Mouse (Mus musculus) neural tube, embryonic 15.5 days (tissue): ENCODE measurements around the gene Cdkal1. TPM values are rescaled to one million over a fixed set of nuclear protein-coding genes. Genes with fewer than 3 reads are reported as not detected.

Experiments used
- ATAC-seq: fragments of 200-750 bp; cut with Nextera tagmentation; 2 replicates; pipeline ENCODE4 v1.8.0; 2017; ENCODE audit warnings: mild to moderate bottlenecking, moderate TSS enrichment, moderate library complexity; ENCODE audit not compliant: low FRiP score
- H3K27ac ChIP-seq: fragments of 300-500 bp; sonication (generic); replicated peaks from 2 replicates; pipeline ENCODE4 v1.5.1; 2015; ENCODE audit warnings: mild to moderate bottlenecking, inconsistent platforms
- H3K27me3 ChIP-seq: fragments of 300-500 bp; sonication (generic); replicated peaks from 2 replicates; pipeline ENCODE4 v1.6.1; 2015; ENCODE audit warnings: inconsistent platforms
- H3K36me3 ChIP-seq: fragments of 300-500 bp; sonication (generic); 2 replicates; pipeline ENCODE4 v1.6.1; 2015; ENCODE audit warnings: inconsistent platforms
- H3K4me1 ChIP-seq: fragments of 300-500 bp; sonication (generic); 2 replicates; pipeline ENCODE4 v1.6.1; 2015; ENCODE audit warnings: inconsistent platforms
- H3K4me2 ChIP-seq: fragments of 300-500 bp; sonication (generic); 2 replicates; pipeline ENCODE4 v1.6.1; 2015; ENCODE audit warnings: inconsistent platforms, mild to moderate bottlenecking, moderate library complexity
- H3K4me3 ChIP-seq: fragments of 300-500 bp; sonication (generic); replicated peaks from 2 replicates; pipeline ENCODE4 v1.5.1; 2015; ENCODE audit warnings: mild to moderate bottlenecking, inconsistent platforms
- H3K9ac ChIP-seq: fragments of 300-500 bp; sonication (generic); replicated peaks from 2 replicates; pipeline ENCODE4 v1.6.1; 2015; ENCODE audit warnings: mild to moderate bottlenecking, inconsistent platforms
- H3K9me3 ChIP-seq: fragments of 300-500 bp; sonication (generic); replicated peaks from 2 replicates; pipeline ENCODE4 v1.6.1; 2016; ENCODE audit warnings: inconsistent platforms
- WGBS: fragments of 180-500 bp; shearing (Covaris S2); methylation state at CpG from one replicate; pipeline ENCODE4 v1.1.7; 2015; ENCODE audit warnings: mixed read lengths; 5-methylcytosine and 5-hydroxymethylcytosine counted together
- polyA plus RNA-seq: library from polyadenylated mRNA; unstranded; fragments of >200 nt; fragmentation: Nextera tagmentation; extraction: Ambion mirVana; gene quantifications from 2 replicates; pipeline ENCODE4 v1.2.1, GENCODE M21; 2015

Gene Cdkal1
- polyA plus RNA-seq, 1 experiment from 2014 or later, result 20.4 TPM

DNA sequence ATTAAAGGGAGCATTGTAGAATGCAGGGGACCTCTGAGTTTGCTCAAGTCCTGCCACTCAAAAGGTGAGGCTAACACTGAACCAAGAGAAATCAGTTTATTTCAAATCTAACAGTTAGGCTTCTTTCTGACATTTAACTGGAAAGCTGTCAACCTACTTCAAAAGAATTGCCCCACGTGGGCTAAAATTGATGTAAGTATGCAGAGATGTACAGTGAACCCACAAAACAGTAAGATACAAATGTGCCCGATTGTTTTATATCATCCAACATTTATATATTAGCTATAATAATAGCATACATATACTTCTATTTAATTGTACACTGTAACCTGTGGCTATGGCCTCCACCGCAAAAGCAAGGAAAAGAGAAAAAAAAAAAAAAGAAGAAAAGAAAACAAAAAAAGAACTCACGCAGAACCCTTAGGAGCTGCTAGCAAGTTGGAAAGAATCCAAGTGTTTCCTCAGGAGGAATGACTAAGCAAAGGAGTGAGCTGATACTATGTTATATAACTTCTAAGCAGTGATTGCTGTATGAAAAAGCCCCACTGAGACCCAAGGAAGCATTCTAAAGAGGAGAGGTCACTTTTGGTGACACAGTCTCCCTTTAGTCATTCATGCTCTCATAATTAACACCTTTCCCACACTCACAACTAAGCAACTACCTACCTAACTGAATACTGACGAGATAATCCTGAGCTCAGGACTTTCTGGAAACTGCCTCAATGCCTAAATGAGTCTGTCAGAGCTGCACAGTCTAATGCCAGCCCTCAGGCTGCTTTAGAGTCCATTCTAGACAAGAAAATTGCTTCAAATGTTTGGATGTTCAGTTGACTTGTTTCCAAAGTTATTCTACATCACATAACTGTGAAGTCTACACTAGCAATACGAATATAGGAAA, 352.1 kb downstream of the Cdkal1 start:
- Histone ChIP-seq H3K4me1 (peaks cover 3% of the 10 kb centered on the region; the same call in 1 of the 2 replicates), H3K9me3 (no peaks in the 10 kb centered on the region)
- ATAC-seq, result no peak

GRCm38 (mm10) chr13:29502481-29503146, 352.9 kb downstream of the Cdkal1 start:
- H3K36me3 ChIP-seq, result no peaks in the 10 kb centered on the region
- peaks cover 3% of the 10 kb centered on the region; the same call in 1 of the 2 replicates for H3K4me1 ChIP-seq
- no peak overlapping the region for H3K4me3 ChIP-seq
- no peak overlapping the region for H3K9ac ChIP-seq
- 75% methylated on average over 5 of the region's 5 CpGs for WGBS
- no peak overlapping the region for H3K4me2 ChIP-seq
- no peaks in the 10 kb centered on the region for H3K9me3 ChIP-seq
- H3K27me3 ChIP-seq, result no peaks in the 10 kb centered on the region
- ATAC-seq, result no peak
- no peak overlapping the region for H3K27ac ChIP-seq

More for the DNA sequence above, 352.1 kb downstream of the Cdkal1 start:
- 70% methylated on average over 6 of the region's 6 CpGs for WGBS
- H3K4me3 ChIP-seq, result no peak overlapping the region
- H3K9ac ChIP-seq, result no peak overlapping the region
- no peaks in the 10 kb centered on the region for H3K36me3 ChIP-seq
- H3K27me3 ChIP-seq, result no peaks in the 10 kb centered on the region
- no peak overlapping the region for H3K27ac ChIP-seq
- H3K4me2 ChIP-seq, result no peak overlapping the region

GRCm38 (mm10) chr13:29501173-29501572, 354.3 kb downstream of the Cdkal1 start:
- 76% methylated on average over 2 of the region's 2 CpGs for WGBS
- H3K36me3 ChIP-seq, result no peaks in the 10 kb centered on the region
- H3K27ac ChIP-seq, result no peak overlapping the region
- H3K9me3 ChIP-seq, result no peaks in the 10 kb centered on the region
- H3K9ac ChIP-seq, result no peak overlapping the region
- H3K27me3 ChIP-seq, result no peaks in the 10 kb centered on the region
- no peak for ATAC-seq
- peaks cover 3% of the 10 kb centered on the region; the same call in 1 of the 2 replicates for H3K4me1 ChIP-seq
- H3K4me2 ChIP-seq, result no peak overlapping the region
- H3K4me3 ChIP-seq, result no peak overlapping the region

DNA sequence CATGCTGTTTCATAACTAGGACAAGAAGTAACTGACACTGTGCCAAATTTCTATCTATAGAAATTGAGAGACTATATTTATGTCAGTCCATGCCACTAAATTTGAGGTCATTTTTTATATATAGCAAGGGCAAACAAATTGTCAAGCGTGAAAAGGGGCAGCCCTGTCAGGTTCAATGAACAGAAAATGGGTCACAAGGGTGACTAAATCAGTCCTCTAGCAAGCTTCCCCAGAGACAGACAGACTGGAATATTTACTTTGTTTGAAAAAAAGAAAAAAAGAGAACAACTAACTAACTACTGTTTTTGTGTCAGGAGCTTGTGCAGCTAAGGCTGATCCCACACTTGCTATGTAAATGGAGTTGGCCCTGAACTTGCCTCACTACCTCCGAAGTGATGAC, 355.7 kb downstream of the Cdkal1 start:
- Histone ChIP-seq H3K36me3 (no peaks in the 10 kb centered on the region), H3K27ac (no peak overlapping the region), H3K4me3 (no peak overlapping the region), H3K4me1 (peaks cover 3% of the 10 kb centered on the region; the same call in 1 of the 2 replicates), H3K9ac (no peak overlapping the region), H3K4me2 (no peak overlapping the region), H3K9me3 (no peaks in the 10 kb centered on the region), H3K27me3 (no peaks in the 10 kb centered on the region)
- WGBS, result 76% methylated on average over 2 of the region's 2 CpGs
- ATAC-seq, result no peak

- H3K27ac ChIP-seq, result no peak overlapping the region
- no peak overlapping the region for H3K4me3 ChIP-seq
- H3K4me2 ChIP-seq, result no peak overlapping the region
- H3K36me3 ChIP-seq, result no peaks in the 10 kb centered on the region
- H3K9me3 ChIP-seq, result no peaks in the 10 kb centered on the region
- no peaks in the 10 kb centered on the region for H3K27me3 ChIP-seq
- ATAC-seq, result no peak
- no peaks in the 10 kb centered on the region for H3K4me1 ChIP-seq
- WGBS, result 84% methylated on average over 7 of the region's 7 CpGs
- H3K9ac ChIP-seq, result no peak overlapping the region
Observed at GRCm38 (mm10) chr13:29497286-29497685, 358.2 kb downstream of the Cdkal1 start.

GRCm38 (mm10) chr13:29490341-29490740, 365.1 kb downstream of the Cdkal1 start:
- H3K27ac ChIP-seq, result no peak overlapping the region
- no peaks in the 10 kb centered on the region for H3K36me3 ChIP-seq
- H3K4me2 ChIP-seq, result no peak overlapping the region
- ATAC-seq, result no peak
- H3K4me3 ChIP-seq, result no peak overlapping the region
- H3K27me3 ChIP-seq, result no peaks in the 10 kb centered on the region
- WGBS, result 61% methylated on average over 8 of the region's 8 CpGs
- peaks cover 4% of the 10 kb centered on the region; the same call in 1 of the 2 replicates for H3K4me1 ChIP-seq
- no peak overlapping the region for H3K9ac ChIP-seq
- no peaks in the 10 kb centered on the region for H3K9me3 ChIP-seq

DNA sequence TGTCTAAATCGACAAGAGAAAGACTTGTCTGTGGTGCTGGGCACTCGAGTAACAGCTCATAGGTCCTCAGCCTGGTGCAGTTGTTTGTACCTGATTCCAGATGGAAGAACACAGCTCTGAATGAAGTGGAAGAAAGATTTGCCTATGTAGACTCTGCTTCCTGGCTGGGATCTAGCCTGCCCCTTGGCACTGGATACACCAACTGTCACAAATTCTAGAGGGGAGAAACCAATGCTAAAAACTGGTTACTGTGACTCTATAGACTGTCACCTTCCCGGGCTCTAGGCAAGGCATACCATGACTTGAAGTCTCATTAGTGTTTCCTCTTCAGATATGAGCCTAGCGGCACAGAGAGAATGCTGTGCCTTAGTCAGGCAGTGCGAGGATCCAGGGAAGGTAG, 366.0 kb downstream of the Cdkal1 start:
- no peak overlapping the region for H3K27ac ChIP-seq
- H3K27me3 ChIP-seq, result no peaks in the 10 kb centered on the region
- no peak overlapping the region for H3K4me2 ChIP-seq
- no peak overlapping the region for H3K9ac ChIP-seq
- H3K36me3 ChIP-seq, result no peaks in the 10 kb centered on the region
- 76% methylated on average over 5 of the region's 5 CpGs for WGBS
- H3K4me3 ChIP-seq, result no peak overlapping the region
- ATAC-seq, result no peak
- no peaks in the 10 kb centered on the region for H3K9me3 ChIP-seq
- peaks cover 4% of the 10 kb centered on the region; the same call in 1 of the 2 replicates for H3K4me1 ChIP-seq

DNA sequence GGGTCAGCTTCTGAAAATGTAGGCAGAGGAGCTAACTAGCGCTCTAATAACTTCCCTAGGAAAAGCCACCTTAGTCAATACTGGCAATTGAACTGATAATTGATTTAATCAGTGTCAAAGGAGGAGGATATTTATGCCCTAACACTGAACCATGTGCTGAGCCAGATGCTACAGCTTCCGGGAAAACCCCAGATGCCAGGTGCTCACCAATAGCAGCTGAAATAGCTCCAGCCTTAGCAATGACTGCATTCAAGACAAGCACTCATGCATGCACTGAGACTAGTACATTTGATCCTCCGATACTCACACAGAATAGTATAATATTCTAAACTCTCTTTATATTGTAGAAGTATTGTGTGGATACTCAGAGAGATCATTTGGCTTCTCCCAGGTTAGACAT, 368.8 kb downstream of the Cdkal1 start:
- ATAC-seq, result no peak
- H3K27me3 ChIP-seq, result no peaks in the 10 kb centered on the region
- H3K4me3 ChIP-seq, result no peak overlapping the region
- H3K27ac ChIP-seq, result no peak overlapping the region
- peaks cover 6% of the 10 kb centered on the region; the same call in 1 of the 2 replicates for H3K4me1 ChIP-seq
- WGBS, result 37% methylated on average over 3 of the region's 3 CpGs
- no peaks in the 10 kb centered on the region for H3K36me3 ChIP-seq
- no peak overlapping the region for H3K9ac ChIP-seq
- H3K9me3 ChIP-seq, result no peaks in the 10 kb centered on the region
- H3K4me2 ChIP-seq, result no peak overlapping the region

- Histone ChIP-seq H3K4me2 (no peak overlapping the region), H3K27ac (no peak overlapping the region), H3K36me3 (no peaks in the 10 kb centered on the region), H3K27me3 (no peaks in the 10 kb centered on the region), H3K9ac (no peak overlapping the region), H3K4me1 (peaks cover 6% of the 10 kb centered on the region; the same call in 1 of the 2 replicates), H3K9me3 (no peaks in the 10 kb centered on the region), H3K4me3 (no peak overlapping the region)
- no peak for ATAC-seq
- 76% methylated on average over 3 of the region's 3 CpGs for WGBS
Observed at GRCm38 (mm10) chr13:29483950-29484349, 371.5 kb downstream of the Cdkal1 start.

DNA sequence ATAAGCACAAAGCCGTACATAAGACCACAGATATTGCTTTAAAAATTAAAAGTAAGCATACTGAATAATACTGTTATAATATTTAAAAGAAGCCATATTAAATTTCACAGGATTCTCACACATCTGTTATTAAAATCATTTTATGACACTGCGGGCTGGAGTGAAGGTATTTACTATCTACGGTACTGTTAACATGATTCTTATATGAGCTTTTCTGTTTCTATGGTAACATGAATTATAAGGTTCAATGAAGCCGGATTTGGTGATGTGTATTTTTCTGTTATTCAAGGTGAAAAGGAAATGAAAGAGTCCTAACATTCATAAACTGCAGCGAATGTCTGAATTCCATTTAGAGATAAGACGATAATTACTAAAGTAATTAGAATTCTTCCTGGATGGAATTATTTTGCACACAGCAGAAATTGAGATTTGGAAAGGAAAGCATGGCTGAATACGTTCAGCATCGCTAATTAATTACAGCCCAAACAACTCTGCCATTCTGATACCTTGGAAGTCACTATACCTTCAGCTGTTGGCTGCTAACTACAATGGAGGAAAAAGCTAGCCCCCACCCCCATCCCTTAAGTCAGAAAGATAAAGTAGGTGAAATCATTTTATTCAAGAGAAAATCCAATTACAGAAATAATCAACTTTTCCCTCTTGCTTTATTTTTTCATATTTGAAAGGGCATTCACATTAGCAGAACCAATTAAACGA, 373.2 kb downstream of the Cdkal1 start:
- no peaks in the 10 kb centered on the region for H3K36me3 ChIP-seq
- peaks cover 6% of the 10 kb centered on the region; the same call in 1 of the 2 replicates for H3K4me1 ChIP-seq
- 58% methylated on average over 9 of the region's 9 CpGs for WGBS
- H3K27me3 ChIP-seq, result no peaks in the 10 kb centered on the region
- no peak; the same call in 1 of the 2 replicates for ATAC-seq
- no peak overlapping the region for H3K9ac ChIP-seq
- no peak overlapping the region for H3K27ac ChIP-seq
- no peaks in the 10 kb centered on the region for H3K9me3 ChIP-seq
- no peak overlapping the region for H3K4me3 ChIP-seq
- no peak overlapping the region for H3K4me2 ChIP-seq

DNA sequence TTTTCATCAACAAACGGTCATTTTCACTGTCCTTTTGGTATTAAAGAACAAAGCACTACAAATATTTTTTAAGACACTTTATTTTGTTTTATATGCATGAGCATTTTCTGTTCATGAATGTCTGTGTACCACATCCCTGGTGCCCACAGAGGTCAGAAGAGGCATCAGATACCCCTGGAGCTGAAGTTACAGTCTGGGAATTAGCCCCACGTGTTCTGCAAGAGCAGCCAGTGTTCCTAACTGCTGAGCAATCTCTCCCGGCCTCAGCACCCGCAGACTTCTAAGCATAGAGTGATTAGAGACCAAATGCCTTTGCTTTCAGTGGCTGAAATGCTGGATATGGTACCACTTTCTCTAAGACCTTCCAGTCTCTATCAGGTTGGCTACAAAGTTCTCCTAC, 379.1 kb downstream of the Cdkal1 start:
- Histone ChIP-seq H3K27ac (no peak overlapping the region), H3K27me3 (no peaks in the 10 kb centered on the region), H3K4me2 (no peak overlapping the region), H3K9me3 (no peaks in the 10 kb centered on the region), H3K36me3 (no peaks in the 10 kb centered on the region), H3K9ac (no peak overlapping the region), H3K4me3 (no peak overlapping the region), H3K4me1 (no peaks in the 10 kb centered on the region)
- WGBS, result 80% methylated on average over 4 of the region's 4 CpGs
- no peak for ATAC-seq
